Mouse (Mus musculus): ENCODE data around the gene Cacna2d2.

Gene Cacna2d2

DNA sequence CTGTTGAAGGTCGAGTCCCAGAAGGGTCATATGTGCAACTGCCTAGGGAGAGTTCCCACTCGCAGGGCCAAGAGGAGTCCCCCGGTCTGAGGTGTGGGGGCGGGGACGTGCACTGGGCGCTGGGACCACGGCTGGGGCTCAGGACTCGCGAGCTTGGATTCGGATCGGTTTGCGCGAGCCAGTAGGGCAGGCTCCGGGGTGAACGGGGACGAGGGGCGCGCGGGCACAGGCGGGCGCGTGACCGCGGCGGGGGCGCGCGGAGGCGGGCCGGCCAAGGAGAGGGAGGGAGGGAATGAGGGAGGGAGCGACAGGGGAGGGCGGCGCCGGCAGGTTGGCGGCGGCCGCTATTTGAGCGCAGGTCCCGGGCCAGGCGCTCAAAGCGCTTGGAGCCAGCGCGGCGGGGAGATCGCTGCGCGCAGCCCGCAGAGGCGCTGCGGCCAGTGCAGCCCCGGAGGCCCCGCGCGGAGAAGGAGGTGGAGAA lies at the start of gene Cacna2d2:
Gene Cacna2d2 (plus strand): TSS at position 122 of the 481 bp plus-strand sequence.
- DNase-seq (ENCODE audit: low spot score) = no peak

DNA sequence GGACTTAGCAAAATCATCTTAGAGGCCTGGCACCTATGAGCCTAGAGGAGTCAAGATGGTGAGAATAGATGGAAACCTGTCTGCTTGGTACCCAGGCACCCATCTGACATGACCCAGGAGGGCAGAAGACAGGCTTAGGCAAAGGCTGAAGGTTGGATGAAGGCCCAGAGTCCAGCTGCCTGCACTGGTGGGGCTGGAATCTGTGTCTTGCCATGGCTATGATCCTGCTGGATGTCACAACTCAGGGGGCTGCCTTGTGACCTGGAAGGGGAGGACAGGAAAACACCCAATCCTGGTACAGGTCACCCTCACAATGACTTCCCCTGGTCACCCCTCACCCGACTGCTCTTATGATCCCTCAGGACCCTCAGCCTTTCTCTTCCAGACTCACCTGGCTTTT lies 44.6 kb upstream of the Cacna2d2 start:
- no peak for DNase-seq (ENCODE audit: low spot score)

DNA sequence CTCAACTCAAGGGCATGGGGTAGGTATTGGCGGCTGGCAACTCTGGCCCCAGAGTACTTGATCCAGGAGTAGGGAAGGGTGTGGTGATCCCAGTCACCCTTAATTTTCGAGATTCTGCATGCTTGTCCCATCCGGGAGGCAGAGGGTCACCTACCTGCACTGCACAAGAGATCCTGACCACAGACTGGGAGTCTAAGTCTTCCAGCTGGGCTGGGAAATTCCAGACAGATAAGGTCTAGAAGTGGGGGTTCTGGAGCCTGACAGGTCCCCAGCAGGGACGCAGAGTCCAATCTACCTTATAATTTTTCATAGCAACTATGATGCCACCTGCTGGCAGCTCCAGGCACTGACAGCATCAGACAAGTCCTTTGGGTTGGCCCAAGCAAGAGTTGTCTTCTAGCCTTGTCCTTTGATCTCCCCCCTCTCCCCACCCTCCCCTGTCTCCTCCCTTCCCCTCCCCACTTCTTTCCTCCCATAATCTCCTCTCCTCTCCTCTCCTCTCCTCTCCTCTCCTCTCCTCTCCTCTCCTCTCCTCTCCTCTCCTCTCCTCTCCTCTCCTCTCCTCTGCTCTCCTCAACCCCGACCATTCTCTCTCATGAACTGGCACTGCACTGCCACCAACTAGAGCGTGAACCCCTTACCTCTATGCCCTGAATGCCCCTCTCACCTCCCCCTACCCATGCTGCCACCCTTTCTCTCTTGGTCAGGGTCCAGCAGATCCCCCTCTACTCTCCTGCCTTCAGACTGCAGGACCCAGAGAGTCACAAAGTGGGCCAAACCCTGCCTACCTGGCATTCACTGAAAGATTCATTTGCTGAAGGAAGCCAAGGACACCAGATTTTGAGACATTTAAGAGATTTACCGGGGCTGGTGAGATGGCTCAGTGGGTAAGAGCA lies 43.3 kb upstream of the Cacna2d2 start:
- peak; percentile 70 for DNase-seq (ENCODE audit: low spot score)

DNA sequence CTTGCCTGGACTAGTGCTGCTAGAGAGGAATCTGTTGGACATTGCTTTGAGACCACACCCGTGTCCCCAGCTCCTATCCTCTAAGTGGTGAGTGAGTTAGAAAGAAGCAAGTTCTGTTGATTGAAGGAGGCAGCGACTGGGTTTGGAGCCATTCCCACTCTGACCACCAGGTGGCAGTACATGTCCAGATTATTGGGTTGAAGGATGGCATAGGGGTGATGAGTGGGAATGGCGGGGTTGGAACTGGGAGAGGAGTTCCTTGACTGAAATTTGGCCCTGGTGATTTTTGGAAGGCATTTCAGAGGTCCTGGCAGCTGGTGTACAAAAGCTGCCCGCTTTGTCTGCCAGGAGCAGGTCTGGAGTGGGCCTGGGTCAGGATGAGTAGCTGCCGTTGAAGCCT lies 41.8 kb upstream of the Cacna2d2 start:
- DNase-seq (ENCODE audit: low spot score) = peak; percentile 73

DNA sequence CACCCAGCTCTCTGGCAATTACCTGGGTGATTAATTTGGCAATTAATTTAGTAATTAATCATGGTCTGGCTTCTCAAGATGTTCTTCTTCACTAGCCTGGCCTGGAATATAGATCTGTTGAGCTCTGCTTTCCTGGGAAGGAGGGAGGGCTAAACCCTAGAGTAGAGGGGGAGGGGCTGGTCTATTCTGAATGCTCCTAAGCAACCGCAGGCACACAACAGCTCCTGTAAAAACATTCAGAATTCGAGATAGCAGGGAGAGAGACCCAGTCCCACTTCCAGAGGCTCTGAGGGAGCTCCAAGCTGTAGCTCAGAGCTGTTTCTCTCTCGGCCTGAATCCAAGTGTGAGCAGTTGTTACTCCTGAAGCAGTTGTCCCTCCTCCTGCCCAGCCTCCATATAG lies 38.4 kb upstream of the Cacna2d2 start:
- no peak for DNase-seq (ENCODE audit: low spot score)

DNA sequence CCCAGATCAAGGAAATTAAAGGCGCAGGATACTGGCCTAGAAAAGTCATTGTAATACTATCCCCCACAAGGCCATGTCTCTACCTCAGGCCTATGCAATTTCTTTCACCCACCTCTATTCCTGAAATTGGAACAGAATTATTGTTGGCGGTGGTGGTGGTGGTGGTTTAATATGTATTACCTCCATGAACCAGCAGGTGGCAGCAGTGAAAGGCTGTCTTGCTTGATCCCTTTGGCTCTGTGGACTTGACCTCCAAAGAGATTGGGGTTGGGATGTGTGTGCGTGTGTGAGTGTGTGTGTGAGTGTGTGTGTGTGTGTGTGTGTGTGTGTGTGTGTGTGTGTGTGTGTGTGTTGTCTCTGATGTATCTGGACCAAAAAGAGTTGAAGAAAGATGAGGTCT lies 32.8 kb upstream of the Cacna2d2 start:
- DNase-seq (ENCODE audit: low spot score) = peak; percentile 73

DNA sequence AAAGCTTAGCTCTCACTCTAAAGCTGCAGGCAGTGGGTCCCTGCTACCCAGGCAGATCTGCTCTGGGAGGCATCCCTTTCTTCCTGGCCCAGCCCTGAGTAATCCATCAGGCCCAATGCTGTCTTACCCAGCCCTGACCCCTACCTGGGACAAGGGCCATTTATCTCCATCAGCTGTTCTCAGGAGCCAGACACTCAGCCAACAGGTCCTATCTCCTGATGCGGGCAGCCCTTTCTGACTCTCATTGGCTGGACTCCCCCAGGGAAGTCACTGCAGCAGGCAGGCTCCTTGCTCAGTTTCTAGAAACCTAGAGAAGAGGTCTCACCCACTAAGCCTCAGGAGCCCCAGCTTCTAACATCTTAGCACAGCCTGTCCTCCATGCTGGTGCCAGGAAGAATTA lies 31.1 kb upstream of the Cacna2d2 start:
- DNase-seq (ENCODE audit: low spot score) = peak; percentile 65

DNA sequence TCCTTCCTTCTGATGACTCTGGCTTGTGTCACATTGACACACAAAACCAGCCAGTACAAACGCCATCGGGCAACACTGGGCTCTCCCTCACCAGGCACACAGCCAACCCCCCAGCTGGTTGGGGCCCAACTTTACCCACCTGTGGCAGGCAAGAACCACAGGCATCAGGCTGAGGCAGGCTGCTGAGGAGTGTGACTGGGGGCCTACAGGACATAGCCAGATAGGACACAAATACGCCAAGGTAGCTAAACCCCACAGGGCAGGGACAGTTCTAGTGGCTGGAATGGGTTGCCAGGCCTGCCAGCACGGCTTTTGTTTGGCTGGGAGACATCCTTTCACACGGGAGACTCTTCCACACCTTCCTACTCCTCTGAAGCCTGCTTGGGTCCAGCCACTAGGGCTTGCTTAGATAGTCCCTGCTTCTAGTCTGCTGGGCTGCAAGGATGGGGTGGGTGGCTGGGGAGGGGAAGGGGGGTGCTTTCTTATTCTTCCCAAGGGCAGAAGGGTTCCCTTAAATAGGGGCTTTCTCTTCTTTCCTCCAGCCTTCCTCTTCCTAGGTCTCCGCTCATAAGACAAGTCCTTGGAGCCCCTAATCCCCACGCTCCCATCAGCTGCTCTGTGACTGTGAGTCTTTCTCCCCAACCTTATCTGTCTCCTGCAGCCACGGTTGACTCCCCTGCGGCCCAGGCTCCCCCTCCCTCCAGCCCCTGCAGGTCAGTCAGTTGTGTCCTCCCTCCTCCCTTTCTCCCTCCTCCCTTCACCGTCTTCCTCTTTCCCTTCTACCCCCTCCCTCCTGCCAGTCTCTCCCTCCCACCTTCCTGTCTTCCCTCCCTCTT lies 29.9 kb upstream of the Cacna2d2 start:
- DNase-seq (ENCODE audit: low spot score) = peak; percentile 89

DNA sequence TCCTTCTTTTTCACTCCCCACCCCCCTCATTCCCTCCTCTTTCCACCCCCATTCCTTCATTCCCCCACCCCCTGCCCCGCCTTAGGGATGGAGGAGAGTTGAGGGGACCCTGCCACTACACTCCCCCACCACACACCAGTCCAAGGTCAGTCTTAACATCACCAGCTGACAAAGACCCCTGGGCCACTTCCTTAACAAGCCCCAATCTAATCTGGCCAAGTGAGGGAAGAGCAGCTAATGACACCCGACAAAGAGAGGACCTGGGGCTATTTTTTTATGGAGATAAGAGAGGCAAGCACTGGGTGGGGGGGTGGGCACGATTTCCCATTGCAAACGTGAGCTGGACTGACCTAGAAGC lies 29.3 kb upstream of the Cacna2d2 start:
- no peak for DNase-seq (ENCODE audit: low spot score)

DNA sequence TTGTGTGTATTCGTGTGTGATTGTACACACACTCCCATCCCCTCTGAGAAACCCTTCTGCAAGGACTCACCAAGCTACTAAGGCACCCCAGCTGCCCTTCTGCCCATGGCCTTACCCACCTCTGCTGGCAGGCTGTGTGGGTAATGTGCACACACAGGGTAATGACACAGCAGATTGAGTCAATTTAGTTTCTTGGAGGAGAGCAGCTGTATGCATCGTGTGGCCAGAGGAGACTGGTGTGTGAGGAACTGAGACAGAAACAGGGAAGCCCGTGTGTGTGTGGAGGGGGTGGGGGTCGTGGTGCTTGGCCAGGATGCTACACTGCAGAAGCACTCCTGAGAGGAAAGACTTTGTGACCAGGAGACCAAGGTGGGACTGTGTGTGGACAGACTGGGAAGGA lies 27.0 kb upstream of the Cacna2d2 start:
- DNase-seq (ENCODE audit: low spot score) = no peak

DNA sequence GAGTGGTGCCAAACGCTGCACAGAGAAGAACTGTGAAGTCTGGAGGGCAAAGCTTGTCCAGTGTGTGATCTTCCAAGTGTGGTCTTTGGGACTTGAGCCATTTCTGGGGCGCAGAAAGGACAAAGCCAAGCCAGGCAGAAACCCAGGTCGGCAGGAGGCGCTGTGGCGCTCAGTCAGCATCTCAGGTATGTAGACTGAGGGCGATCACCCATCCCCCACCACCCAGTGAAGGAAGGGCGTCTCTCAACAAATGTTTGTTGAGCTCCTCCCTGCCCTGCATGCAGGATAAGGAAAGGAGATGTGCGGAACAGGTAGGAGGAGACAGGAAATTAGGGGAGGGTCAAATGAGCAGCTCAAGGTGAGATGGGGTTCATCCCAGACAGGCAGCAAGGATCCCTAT lies 24.8 kb upstream of the Cacna2d2 start:
- DNase-seq (ENCODE audit: low spot score) = peak; percentile 78

DNA sequence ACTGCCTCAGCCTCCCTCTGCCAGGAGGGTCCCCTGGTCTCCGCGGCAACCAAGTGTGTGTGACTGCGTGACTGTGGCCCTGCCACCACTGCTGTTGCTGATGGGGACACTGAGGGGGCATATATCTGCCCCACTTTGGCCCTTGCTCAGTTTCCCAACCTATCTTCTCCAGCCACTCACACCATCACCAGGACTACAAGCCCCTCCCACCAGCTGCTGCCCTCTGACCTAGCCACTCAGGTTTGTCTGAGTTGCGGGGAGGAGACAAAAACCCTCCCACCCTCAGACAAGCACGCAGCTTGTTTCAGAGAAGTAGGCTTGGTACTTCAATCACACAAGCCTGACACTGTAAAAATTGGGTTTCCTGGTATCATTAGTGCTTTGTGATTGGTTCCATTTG lies 24.0 kb upstream of the Cacna2d2 start:
- no peak for DNase-seq (ENCODE audit: low spot score)

DNA sequence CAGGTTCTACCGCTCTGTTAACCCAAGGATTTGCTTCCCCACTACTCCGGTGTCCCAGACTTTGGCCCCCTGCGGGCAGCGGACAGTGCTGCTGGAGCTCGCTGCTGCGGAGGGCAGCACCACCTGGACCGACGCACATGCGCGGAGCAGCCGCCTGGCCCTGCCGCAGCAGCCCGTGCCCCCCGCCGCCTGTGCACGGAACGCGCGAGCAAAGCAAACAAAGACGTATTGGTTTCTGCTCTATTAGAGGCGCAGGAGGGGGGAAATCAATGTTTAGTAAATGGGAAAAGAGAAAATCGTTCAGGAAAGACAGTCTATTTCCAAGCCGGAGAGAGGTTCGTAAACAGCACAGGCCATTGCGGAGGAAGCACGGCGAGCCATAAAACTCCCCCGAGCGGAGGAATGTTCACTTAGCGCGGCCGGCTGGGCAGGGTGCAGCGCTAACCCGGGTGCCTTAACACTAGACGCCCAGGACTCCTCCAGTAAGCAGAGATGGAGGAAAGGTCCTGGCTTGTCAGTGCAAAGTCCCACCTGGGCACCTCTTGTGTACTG lies 21.4 kb upstream of the Cacna2d2 start:
- DNase-seq (ENCODE audit: low spot score) = no peak

DNA sequence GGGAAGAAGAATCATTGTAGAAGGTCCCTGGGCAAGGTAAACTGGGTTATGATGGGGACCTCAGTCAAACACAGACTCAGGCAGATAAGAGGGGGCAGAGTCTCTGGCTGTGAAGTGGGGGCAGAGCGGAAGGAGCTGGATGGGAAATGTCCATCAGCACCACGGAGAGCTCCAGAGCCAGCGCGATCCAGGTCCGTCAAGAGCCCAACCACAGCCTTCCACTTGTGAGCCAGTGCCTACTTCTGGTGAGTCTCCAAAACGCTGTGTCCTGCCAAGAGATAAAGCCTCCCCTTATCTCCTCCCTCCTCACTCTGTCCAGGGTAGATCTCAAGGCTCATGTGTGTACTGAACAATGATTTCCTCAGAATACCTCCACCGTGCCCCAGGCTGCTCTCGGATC lies 17.7 kb upstream of the Cacna2d2 start:
- DNase-seq (ENCODE audit: low spot score) = no peak

DNA sequence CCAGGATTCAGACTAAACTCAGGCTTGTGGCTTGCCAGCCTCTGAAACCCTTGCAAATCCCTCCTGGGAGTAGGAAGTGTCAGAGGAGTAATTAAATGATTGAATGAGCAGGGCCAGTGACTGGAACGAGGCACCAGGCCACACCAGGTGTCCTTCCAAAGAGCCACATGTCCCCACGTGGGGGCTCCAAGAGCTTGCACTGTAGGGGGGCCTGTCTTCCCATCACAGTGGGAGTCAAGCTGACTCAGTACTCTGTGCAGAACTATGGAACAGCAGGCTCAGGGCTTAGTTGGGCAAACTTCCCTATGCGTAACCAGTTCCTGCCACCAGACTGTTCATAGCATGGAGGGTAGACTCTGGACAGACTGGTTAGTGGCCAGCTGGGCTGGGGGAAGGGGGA lies 15.0 kb upstream of the Cacna2d2 start:
- DNase-seq (ENCODE audit: low spot score) = no peak

DNA sequence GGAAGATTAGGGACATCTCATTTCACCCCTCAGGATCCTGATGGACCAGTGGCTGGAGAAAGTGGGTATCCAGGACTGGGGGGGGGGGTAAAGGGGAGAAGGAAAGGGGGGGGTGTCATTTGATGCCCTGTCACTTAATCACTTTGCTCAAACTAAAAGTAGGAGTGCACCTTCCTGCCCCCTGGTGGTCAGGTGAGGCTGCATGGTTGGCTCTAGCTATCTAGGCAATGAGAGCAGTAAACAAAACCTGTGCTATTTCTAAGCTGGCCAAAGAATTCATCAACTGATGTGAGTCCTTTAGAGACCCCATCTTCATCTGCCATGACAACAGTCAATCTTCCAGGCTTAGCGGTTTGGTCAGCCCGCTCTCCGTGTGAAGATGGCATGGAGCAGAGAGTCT lies 12.7 kb upstream of the Cacna2d2 start:
- no peak for DNase-seq (ENCODE audit: low spot score)

DNA sequence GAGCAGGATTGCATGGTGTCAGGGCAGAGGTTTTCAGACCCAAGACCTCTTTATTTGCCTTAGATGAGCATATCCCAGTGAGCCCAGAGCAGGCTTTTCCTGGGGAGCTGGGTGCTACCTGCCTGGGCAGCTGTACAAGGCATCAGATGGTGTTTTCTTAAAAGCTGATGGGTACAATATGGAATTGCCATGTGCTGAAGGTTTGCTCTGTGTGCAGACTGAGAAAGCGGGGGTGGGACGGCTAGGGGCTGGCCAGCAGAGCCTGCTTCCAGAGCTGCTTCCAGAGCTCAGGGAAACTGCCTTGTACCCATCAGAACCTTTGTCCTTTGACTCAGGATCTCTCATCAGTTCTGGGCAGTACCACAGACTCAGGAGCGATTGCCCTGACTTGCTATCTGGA lies 11.7 kb upstream of the Cacna2d2 start:
- DNase-seq (ENCODE audit: low spot score) = no peak

DNA sequence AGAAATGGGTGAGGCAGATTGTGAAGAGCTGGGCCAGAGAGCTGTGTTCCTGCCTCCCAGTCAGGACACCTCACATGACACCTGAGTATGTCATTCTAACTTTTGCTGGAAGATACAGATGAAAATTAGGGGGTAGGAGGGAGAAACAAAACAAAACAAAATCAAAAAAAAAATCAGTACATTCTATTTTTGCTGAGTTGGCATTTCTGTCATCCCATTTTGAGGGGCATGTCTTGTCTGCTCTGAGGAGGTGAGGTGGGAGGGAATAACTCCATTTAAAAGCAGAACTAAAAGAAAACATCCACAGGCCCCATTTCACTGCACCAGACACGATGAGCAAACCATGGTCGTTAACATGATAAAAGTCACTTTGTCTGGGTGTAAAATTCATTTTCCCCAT lies 11.1 kb upstream of the Cacna2d2 start:
- DNase-seq (ENCODE audit: low spot score) = no peak

DNA sequence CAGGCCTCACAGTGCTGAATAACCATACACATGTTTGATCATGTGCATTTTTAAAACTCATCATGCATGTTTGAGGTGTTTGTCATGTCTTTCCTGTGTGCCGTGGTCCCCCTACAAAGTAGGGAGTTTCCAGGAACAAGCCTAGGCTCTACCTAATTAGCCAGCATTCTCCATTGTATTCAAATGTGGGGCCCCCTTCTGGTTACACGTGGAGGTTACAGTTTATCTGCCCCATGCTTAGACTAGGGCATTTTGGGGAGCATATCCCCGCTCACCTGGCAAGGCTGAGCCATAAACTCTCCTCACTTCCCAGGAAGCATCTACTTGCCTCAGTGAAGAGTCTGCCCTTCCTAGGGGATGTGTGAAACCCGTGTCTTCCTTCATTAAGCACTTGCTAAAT lies 3.0 kb upstream of the Cacna2d2 start:
- DNase-seq (ENCODE audit: low spot score) = peak; percentile 29

DNA sequence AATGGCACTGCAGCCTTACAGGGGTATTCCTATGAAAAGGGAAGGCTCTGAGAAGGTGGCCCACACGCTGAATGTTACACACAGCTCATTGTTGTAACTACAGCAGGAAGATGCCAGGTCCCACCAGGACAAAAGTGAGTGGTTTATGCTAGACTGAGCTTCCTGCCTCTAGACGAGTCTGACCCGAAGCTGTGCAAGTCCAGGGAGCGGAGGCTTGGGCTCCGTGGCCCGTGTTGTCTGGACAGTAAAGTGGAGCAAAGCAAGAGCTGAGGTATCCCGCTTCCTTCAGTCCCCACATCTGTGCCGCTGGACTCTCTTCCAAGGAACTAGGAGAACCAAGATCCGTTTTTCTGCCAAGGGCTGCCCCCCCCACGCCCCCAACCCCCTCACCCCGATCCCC lies 444 bp upstream of the Cacna2d2 start:
- DNase-seq (ENCODE audit: low spot score) = no peak

DNA sequence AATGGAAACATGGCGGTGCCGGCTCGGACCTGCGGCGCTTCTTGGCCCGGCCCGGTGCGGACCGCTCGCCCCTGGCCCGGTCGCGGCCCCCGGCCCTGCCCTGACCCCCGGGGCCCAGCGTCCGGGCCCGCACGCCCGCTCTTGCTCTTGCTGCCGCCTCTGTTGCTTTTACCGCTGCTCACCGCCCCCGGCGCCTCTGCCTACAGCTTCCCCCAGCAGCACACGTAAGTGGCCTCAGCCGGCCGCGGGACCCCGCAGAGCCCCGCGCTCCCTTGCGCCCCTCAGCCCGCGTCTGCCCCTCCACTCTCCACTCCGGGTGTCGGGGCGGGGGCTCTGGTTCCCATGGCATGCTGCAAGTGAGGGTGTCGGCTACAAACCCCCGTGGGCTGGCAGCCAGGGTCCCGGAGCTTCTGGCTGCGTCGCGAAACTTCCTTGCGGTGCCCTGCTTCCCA lies 674 bp downstream of the Cacna2d2 start:
- no peak for DNase-seq (ENCODE audit: low spot score)

DNA sequence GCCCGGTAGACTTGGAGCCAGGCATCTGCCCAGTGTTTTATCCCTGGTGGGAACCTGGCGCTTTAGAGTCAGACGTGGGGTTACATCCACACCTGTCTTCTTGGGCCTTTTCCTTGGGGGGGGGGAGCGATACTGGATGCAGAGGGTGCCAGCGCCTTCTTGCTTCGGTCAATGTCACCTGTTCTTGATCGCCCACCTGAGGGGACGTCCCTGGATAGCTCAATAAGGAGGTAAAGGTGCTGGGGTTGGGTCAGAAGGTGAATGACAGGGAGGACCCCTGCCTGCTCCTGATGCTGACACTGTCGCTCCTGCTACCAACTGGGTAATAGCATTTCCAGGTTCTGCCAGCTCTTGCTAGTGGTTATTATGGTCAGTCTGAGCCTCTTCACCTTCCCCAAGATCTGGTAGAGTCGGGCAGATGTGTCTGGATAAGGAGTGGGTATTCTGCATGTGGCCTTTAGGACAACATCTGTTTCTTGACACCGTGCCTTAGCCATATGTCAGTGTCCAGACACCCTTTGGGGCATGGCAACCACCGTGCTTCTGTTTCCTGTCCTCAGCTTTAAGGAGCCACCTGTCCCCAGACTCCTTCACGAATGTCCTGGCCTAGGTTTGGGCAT lies 1.4 kb downstream of the Cacna2d2 start:
- DNase-seq (ENCODE audit: low spot score) = no peak

Data from c-Kit-positive CD71-positive TER-119-positive erythroid progenitor cells, embryonic 14.5 days (primary cell).